Mouse (Mus musculus): Measurements from ENCODE around the gene Slc24a2. TPM values are rescaled to one million over a fixed set of nuclear protein-coding genes. Genes with fewer than 3 reads are reported as not detected.

Gene Slc24a2
- polyA plus RNA-seq (2015; fragmentation: Nextera tagmentation; extraction: Ambion mirVana) = not detected in 2 replicates

- H3K4me3 ChIP-seq (ENCODE audit: low read depth, low read length) = peak within 1 kb of the TSS; percentile 42
- no peaks in the 10 kb centered on the region for H3K36me3 ChIP-seq (ENCODE audit: control insufficient read depth, insufficient read depth)
- H3K27ac ChIP-seq (ENCODE audit: low read length) = no peak within 1 kb of the TSS
- under 1% methylated on average over 61 of the region's 62 CpGs for WGBS (ENCODE audit: insufficient replicate concordance)
- no peak within 1 kb of the TSS for H3K9ac ChIP-seq (ENCODE audit: low read depth, low read length)
- peak; percentile 67 for ATAC-seq (ENCODE audit: low read depth)
- no peaks in the 10 kb centered on the region for H3K4me1 ChIP-seq (ENCODE audit: control insufficient read depth, low read depth, low read length)
- peaks cover 12% of the 10 kb centered on the region for H3K27me3 ChIP-seq (ENCODE audit: control insufficient read depth, insufficient read depth, low read depth, low read length)
- H3K9me3 ChIP-seq (replicated peaks; ENCODE audit: control insufficient read depth, low read length) = no peaks in the 10 kb centered on the region
- H3K4me2 ChIP-seq (ENCODE audit: low read depth, low read length) = peak within 1 kb of the TSS; percentile 61
Measured at GRCm38 (mm10) chr4:87229960-87230551, at the start of gene Slc24a2. Slc24a2 (minus strand) TSS chr4:87230477.

- no peak for ATAC-seq (ENCODE audit: low read depth)
- H3K9me3 ChIP-seq (replicated peaks; ENCODE audit: control insufficient read depth, low read length) = no peaks in the 10 kb centered on the region
- WGBS (ENCODE audit: insufficient replicate concordance) = 24% methylated on average over 1 of the region's 1 CpGs
- no peaks in the 10 kb centered on the region for H3K36me3 ChIP-seq (ENCODE audit: control insufficient read depth, insufficient read depth)
- no peaks in the 10 kb centered on the region for H3K27me3 ChIP-seq (ENCODE audit: control insufficient read depth, insufficient read depth, low read depth, low read length)
- H3K9ac ChIP-seq (ENCODE audit: low read depth, low read length) = no peak overlapping the region
- no peaks in the 10 kb centered on the region for H3K4me1 ChIP-seq (ENCODE audit: control insufficient read depth, low read depth, low read length)
- H3K4me2 ChIP-seq (ENCODE audit: low read depth, low read length) = no peak overlapping the region
- no peak overlapping the region for H3K4me3 ChIP-seq (ENCODE audit: low read depth, low read length)
- no peak overlapping the region for H3K27ac ChIP-seq (ENCODE audit: low read length)
Measured at GRCm38 (mm10) chr4:87274825-87275224, 44.5 kb upstream of the Slc24a2 start.

DNA sequence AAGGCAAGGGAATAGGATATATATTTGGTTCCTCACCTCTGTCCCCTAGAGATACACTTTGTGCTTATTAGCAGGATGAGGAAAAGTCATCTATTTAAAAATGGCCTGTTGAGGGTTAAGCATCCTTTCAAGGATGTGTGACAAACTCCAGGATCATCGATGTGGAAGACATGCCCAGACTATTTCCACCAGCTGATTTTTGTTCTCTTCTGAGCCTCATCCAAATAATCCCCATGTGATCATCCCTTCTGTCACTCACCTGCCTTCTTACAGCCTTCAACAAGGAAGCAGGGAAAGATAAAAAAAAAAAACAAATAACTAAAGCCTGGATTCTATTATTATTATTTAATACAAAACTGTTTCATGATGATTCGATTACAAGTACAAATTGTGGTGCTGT, 44.0 kb upstream of the Slc24a2 start:
- no peak overlapping the region for H3K9ac ChIP-seq (ENCODE audit: low read depth, low read length)
- WGBS (ENCODE audit: insufficient replicate concordance) = 62% methylated on average over 2 of the region's 2 CpGs
- H3K36me3 ChIP-seq (ENCODE audit: control insufficient read depth, insufficient read depth) = no peaks in the 10 kb centered on the region
- no peaks in the 10 kb centered on the region for H3K9me3 ChIP-seq (replicated peaks; ENCODE audit: control insufficient read depth, low read length)
- H3K4me1 ChIP-seq (ENCODE audit: control insufficient read depth, low read depth, low read length) = no peaks in the 10 kb centered on the region
- no peak overlapping the region for H3K27ac ChIP-seq (ENCODE audit: low read length)
- H3K27me3 ChIP-seq (ENCODE audit: control insufficient read depth, insufficient read depth, low read depth, low read length) = no peaks in the 10 kb centered on the region
- no peak overlapping the region for H3K4me3 ChIP-seq (ENCODE audit: low read depth, low read length)
- no peak overlapping the region for H3K4me2 ChIP-seq (ENCODE audit: low read depth, low read length)
- no peak for ATAC-seq (ENCODE audit: low read depth)

DNA sequence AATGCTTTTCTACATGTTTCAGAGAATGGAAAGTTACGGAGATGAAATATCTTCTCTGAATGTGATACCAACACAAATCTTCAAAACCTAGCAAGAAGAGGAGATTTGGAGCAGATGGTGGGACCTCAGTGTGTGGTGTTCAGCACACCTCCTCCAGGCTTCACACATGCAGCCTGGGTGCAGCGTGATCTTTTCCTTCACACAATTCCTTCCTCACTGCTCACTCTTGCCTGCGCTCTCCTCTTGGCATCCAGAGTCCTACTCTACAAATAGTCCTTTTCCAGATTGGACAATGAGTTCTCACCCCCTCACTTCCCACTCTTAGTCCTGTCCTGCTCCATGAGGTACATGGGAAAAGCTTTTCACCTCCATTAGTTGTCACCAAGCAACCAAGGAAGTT, 43.2 kb upstream of the Slc24a2 start:
- Histone ChIP-seq H3K27ac (ENCODE audit: low read length) (no peak overlapping the region), H3K4me1 (ENCODE audit: control insufficient read depth, low read depth, low read length) (no peaks in the 10 kb centered on the region), H3K36me3 (ENCODE audit: control insufficient read depth, insufficient read depth) (no peaks in the 10 kb centered on the region), H3K4me2 (ENCODE audit: low read depth, low read length) (no peak overlapping the region), H3K27me3 (ENCODE audit: control insufficient read depth, insufficient read depth, low read depth, low read length) (no peaks in the 10 kb centered on the region), H3K4me3 (ENCODE audit: low read depth, low read length) (no peak overlapping the region), H3K9ac (ENCODE audit: low read depth, low read length) (no peak overlapping the region), H3K9me3 (replicated peaks; ENCODE audit: control insufficient read depth, low read length) (no peaks in the 10 kb centered on the region)
- 73% methylated on average over 3 of the region's 3 CpGs for WGBS (ENCODE audit: insufficient replicate concordance)
- no peak for ATAC-seq (ENCODE audit: low read depth)

- Histone ChIP-seq H3K9ac (ENCODE audit: low read depth, low read length) (no peak overlapping the region), H3K27ac (ENCODE audit: low read length) (no peak overlapping the region), H3K36me3 (ENCODE audit: control insufficient read depth, insufficient read depth) (no peaks in the 10 kb centered on the region), H3K4me3 (ENCODE audit: low read depth, low read length) (peak overlapping the region; percentile 42), H3K27me3 (ENCODE audit: control insufficient read depth, insufficient read depth, low read depth, low read length) (peaks cover 12% of the 10 kb centered on the region), H3K9me3 (replicated peaks; ENCODE audit: control insufficient read depth, low read length) (no peaks in the 10 kb centered on the region), H3K4me2 (ENCODE audit: low read depth, low read length) (peak overlapping the region; percentile 61), H3K4me1 (ENCODE audit: control insufficient read depth, low read depth, low read length) (no peaks in the 10 kb centered on the region)
- WGBS (ENCODE audit: insufficient replicate concordance) = 15% methylated on average over 14 of the region's 14 CpGs
- no peak for ATAC-seq (ENCODE audit: low read depth)
Measured at GRCm38 (mm10) chr4:87229224-87229959, 885 bp downstream of the Slc24a2 start.

GRCm38 (mm10) chr4:87221586-87221985, 8.7 kb downstream of the Slc24a2 start:
- Histone ChIP-seq H3K27ac (ENCODE audit: low read length) (no peak overlapping the region), H3K4me3 (ENCODE audit: low read depth, low read length) (no peak overlapping the region), H3K27me3 (ENCODE audit: control insufficient read depth, insufficient read depth, low read depth, low read length) (no peaks in the 10 kb centered on the region), H3K9ac (ENCODE audit: low read depth, low read length) (no peak overlapping the region), H3K36me3 (ENCODE audit: control insufficient read depth, insufficient read depth) (no peaks in the 10 kb centered on the region), H3K4me2 (ENCODE audit: low read depth, low read length) (no peak overlapping the region), H3K9me3 (replicated peaks; ENCODE audit: control insufficient read depth, low read length) (no peaks in the 10 kb centered on the region), H3K4me1 (ENCODE audit: control insufficient read depth, low read depth, low read length) (no peaks in the 10 kb centered on the region)
- 36% methylated on average over 2 of the region's 2 CpGs for WGBS (ENCODE audit: insufficient replicate concordance)
- ATAC-seq (ENCODE audit: low read depth) = no peak

DNA sequence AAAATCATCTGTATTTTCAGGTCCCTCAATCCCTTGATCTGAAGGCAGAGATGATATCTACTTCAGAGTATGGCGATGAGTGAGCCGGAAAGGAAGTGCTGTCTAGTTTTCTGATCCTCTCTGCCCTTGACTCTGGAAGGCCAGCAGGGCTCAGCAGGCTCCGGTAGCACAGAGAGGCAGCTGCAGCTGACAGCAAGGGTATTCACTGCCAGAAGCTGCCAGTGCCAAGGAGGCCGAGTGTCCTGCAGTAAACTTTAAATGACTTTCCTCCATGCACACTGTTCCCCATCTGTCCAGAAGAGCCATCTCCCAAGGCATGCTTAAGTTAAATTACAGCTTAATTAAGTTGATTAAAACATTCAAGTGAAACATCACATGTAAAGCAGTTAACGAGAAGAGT, 12.1 kb downstream of the Slc24a2 start:
- Histone ChIP-seq H3K4me1 (ENCODE audit: control insufficient read depth, low read depth, low read length) (no peaks in the 10 kb centered on the region), H3K9ac (ENCODE audit: low read depth, low read length) (no peak overlapping the region), H3K4me3 (ENCODE audit: low read depth, low read length) (no peak overlapping the region), H3K9me3 (replicated peaks; ENCODE audit: control insufficient read depth, low read length) (no peaks in the 10 kb centered on the region), H3K36me3 (ENCODE audit: control insufficient read depth, insufficient read depth) (no peaks in the 10 kb centered on the region), H3K4me2 (ENCODE audit: low read depth, low read length) (no peak overlapping the region), H3K27me3 (ENCODE audit: control insufficient read depth, insufficient read depth, low read depth, low read length) (no peaks in the 10 kb centered on the region), H3K27ac (ENCODE audit: low read length) (no peak overlapping the region)
- WGBS (ENCODE audit: insufficient replicate concordance) = 54% methylated on average over 5 of the region's 5 CpGs
- ATAC-seq (ENCODE audit: low read depth) = no peak

GRCm38 (mm10) chr4:87211344-87211978, 18.8 kb downstream of the Slc24a2 start:
- WGBS (ENCODE audit: insufficient replicate concordance) = 55% methylated on average over 6 of the region's 6 CpGs
- no peak overlapping the region for H3K27ac ChIP-seq (ENCODE audit: low read length)
- no peaks in the 10 kb centered on the region for H3K36me3 ChIP-seq (ENCODE audit: control insufficient read depth, insufficient read depth)
- no peaks in the 10 kb centered on the region for H3K27me3 ChIP-seq (ENCODE audit: control insufficient read depth, insufficient read depth, low read depth, low read length)
- H3K9me3 ChIP-seq (replicated peaks; ENCODE audit: control insufficient read depth, low read length) = no peaks in the 10 kb centered on the region
- no peak overlapping the region for H3K4me3 ChIP-seq (ENCODE audit: low read depth, low read length)
- no peak overlapping the region for H3K4me2 ChIP-seq (ENCODE audit: low read depth, low read length)
- no peak overlapping the region for H3K9ac ChIP-seq (ENCODE audit: low read depth, low read length)
- ATAC-seq (ENCODE audit: low read depth) = no peak
- H3K4me1 ChIP-seq (ENCODE audit: control insufficient read depth, low read depth, low read length) = no peaks in the 10 kb centered on the region

- no peaks in the 10 kb centered on the region for H3K4me1 ChIP-seq (ENCODE audit: control insufficient read depth, low read depth, low read length)
- no peak overlapping the region for H3K9ac ChIP-seq (ENCODE audit: low read depth, low read length)
- H3K27me3 ChIP-seq (ENCODE audit: control insufficient read depth, insufficient read depth, low read depth, low read length) = no peaks in the 10 kb centered on the region
- ATAC-seq (ENCODE audit: low read depth) = no peak
- H3K36me3 ChIP-seq (ENCODE audit: control insufficient read depth, insufficient read depth) = no peaks in the 10 kb centered on the region
- 41% methylated on average over 3 of the region's 3 CpGs for WGBS (ENCODE audit: insufficient replicate concordance)
- H3K4me2 ChIP-seq (ENCODE audit: low read depth, low read length) = no peak overlapping the region
- H3K27ac ChIP-seq (ENCODE audit: low read length) = no peak overlapping the region
- H3K9me3 ChIP-seq (replicated peaks; ENCODE audit: control insufficient read depth, low read length) = no peaks in the 10 kb centered on the region
- H3K4me3 ChIP-seq (ENCODE audit: low read depth, low read length) = no peak overlapping the region
Measured at GRCm38 (mm10) chr4:87210533-87210932, 19.7 kb downstream of the Slc24a2 start.
